Mouse (Mus musculus): ENCODE measurements around the gene Gbgt1.

Gbgt1 gene

GRCm38 (mm10) chr2:28549157-28549556, 52.5 kb downstream of the Gbgt1 start:
- DNase-seq (ENCODE audit: low spot score in 2 of 2): no peak

DNA sequence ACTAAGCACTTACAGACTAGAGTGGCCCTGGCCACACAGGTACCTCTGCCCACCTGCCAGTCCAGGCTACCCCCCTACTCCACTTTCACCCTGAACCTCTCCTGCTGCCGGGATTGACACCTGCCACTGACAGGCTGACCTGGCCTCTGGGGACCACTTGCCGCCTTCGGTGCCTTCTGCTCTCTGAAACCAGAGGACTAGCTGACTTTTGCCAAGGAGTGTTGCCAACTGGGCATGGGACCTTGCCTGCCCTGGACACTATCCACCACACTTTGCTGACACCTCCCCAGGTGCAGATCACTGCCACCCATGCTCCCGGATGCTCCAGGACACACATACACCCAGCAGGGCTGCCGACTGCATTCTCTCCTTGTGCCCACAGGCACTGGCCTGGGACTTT, 55.6 kb downstream of the Gbgt1 start:
- no peak for DNase-seq (ENCODE audit: low spot score in 2 of 2)

Data from spleen, postnatal 14 days (tissue).